Mouse (Mus musculus): ENCODE data around the gene Lrrc41. TPM values are rescaled to one million over a fixed set of nuclear protein-coding genes. Genes with fewer than 3 reads are reported as not detected.

Lrrc41 gene
- 17.9 and 24.3 TPM in 2 replicates for total RNA-seq (2014; fragmentation: Nextera tagmentation)
- total RNA-seq (2017) = 19.2 and 20.7 TPM in 2 replicates

GRCm38 (mm10) chr4:116074861-116075620 is at the start of gene Lrrc41, which contains the start of gene Uqcrh:
Gene Lrrc41, plus strand, starts transcription at chr4:116075269.
Gene Uqcrh, minus strand, starts transcription at chr4:116075071.
- peak; percentile 76 for ATAC-seq (replicated peaks; ENCODE audit: poor library complexity, severe bottlenecking)

GRCm38 (mm10) chr4:116032906-116033305 is 42.2 kb upstream of the Lrrc41 start:
- ATAC-seq (replicated peaks; ENCODE audit: poor library complexity, severe bottlenecking) = 0 out of 2 replicates have a peak, but pooled peaks have one; percentile 20

GRCm38 (mm10) chr4:116033374-116033773 is 41.7 kb upstream of the Lrrc41 start:
- no peak for ATAC-seq (replicated peaks; ENCODE audit: poor library complexity, severe bottlenecking)

GRCm38 (mm10) chr4:116040466-116040865 is 34.6 kb upstream of the Lrrc41 start:
- ATAC-seq (replicated peaks; ENCODE audit: poor library complexity, severe bottlenecking) = no peak

- peak; percentile 97 for ATAC-seq (replicated peaks; ENCODE audit: poor library complexity, severe bottlenecking)
Observed at GRCm38 (mm10) chr4:116042186-116042585, 32.9 kb upstream of the Lrrc41 start.

- ATAC-seq (replicated peaks; ENCODE audit: poor library complexity, severe bottlenecking) = no peak
Observed at GRCm38 (mm10) chr4:116046604-116047003, 28.5 kb upstream of the Lrrc41 start.

GRCm38 (mm10) chr4:116047681-116048080 is 27.4 kb upstream of the Lrrc41 start:
- ATAC-seq (replicated peaks; ENCODE audit: poor library complexity, severe bottlenecking) = no peak

- no peak for ATAC-seq (replicated peaks; ENCODE audit: poor library complexity, severe bottlenecking)
Observed at GRCm38 (mm10) chr4:116048130-116048920, 26.7 kb upstream of the Lrrc41 start.

GRCm38 (mm10) chr4:116049211-116049610 is 25.9 kb upstream of the Lrrc41 start:
- no peak for ATAC-seq (replicated peaks; ENCODE audit: poor library complexity, severe bottlenecking)

GRCm38 (mm10) chr4:116052526-116053293 is 22.4 kb upstream of the Lrrc41 start:
- ATAC-seq (replicated peaks; ENCODE audit: poor library complexity, severe bottlenecking) = peak; percentile 53

GRCm38 (mm10) chr4:116053399-116053961 is 21.6 kb upstream of the Lrrc41 start, which contains the start of gene Nsun4:
Gene Nsun4, minus strand, starts transcription at chr4:116053876.
- ATAC-seq (replicated peaks; ENCODE audit: poor library complexity, severe bottlenecking) = peak; percentile 93

- ATAC-seq (replicated peaks; ENCODE audit: poor library complexity, severe bottlenecking) = no peak
Observed at GRCm38 (mm10) chr4:116057559-116057958, 17.5 kb upstream of the Lrrc41 start.

GRCm38 (mm10) chr4:116059012-116059726 is 15.9 kb upstream of the Lrrc41 start:
- no peak for ATAC-seq (replicated peaks; ENCODE audit: poor library complexity, severe bottlenecking)

GRCm38 (mm10) chr4:116063855-116064254 is 11.2 kb upstream of the Lrrc41 start:
- ATAC-seq (replicated peaks; ENCODE audit: poor library complexity, severe bottlenecking) = no peak

GRCm38 (mm10) chr4:116070116-116070515 is 5.0 kb upstream of the Lrrc41 start:
- ATAC-seq (replicated peaks; ENCODE audit: poor library complexity, severe bottlenecking) = no peak

- ATAC-seq (replicated peaks; ENCODE audit: poor library complexity, severe bottlenecking) = no peak
Observed at GRCm38 (mm10) chr4:116073146-116073545, 1.9 kb upstream of the Lrrc41 start.

- 0 out of 2 replicates have a peak, but pooled peaks have one; percentile 10 for ATAC-seq (replicated peaks; ENCODE audit: poor library complexity, severe bottlenecking)
Observed at GRCm38 (mm10) chr4:116074145-116074675, 859 bp upstream of the Lrrc41 start.

GRCm38 (mm10) chr4:116075631-116076368 is 731 bp downstream of the Lrrc41 start:
- ATAC-seq (replicated peaks; ENCODE audit: poor library complexity, severe bottlenecking) = peak; percentile 41

Data from granulocyte monocyte progenitor cell, adult 5-6 weeks (primary cell).